Mouse (Mus musculus) frontal cortex, adult 2 months (tissue): ENCODE measurements around the gene Gcnt2. TPM values are rescaled to one million over a fixed set of nuclear protein-coding genes. Genes with fewer than 3 reads are reported as not detected.
"Not testable (repeated sequence)": the region's sequence is repeated elsewhere in the genome, so short reads cannot be mapped to it uniquely, and the experiment has no call there.

Source experiments
- DNase-seq, 2 experiments: peaks; one replicate each; pipeline ENCODE4 v3.0.0; 2022; ENCODE audit warnings: low spot score in 1 of 2; ENCODE audit errors: extremely low spot score in 1 of 2
- polyA plus RNA-seq: library from polyadenylated mRNA; depleted of rRNA; stranded (reverse); fragments of >200 nt; gene quantifications from 2 replicates; pipeline ENCODE4 v1.2.3, GENCODE M21; 2012; rRNA removed

Gcnt2 gene
- polyA plus RNA-seq, 1 experiment: 8.0 TPM

DNA sequence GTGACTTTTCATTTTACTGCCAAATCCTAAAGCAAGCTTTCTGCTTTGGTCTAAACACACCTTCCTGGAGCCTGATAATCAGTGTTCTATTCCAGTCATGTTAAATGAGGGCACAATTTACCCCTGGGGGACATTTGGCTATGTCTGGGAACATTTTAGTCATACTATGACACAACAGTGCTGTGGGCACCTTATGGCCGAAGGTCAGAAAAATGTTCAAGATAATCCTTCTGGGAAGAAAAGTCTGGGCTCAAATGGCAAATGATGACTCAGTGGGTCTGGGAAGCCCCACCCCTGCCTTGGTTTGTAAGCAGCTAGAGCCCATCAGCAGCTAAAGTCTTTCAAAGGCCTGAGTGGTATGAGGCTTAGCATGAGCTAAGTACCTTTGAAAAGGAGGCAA lies 123.2 kb downstream of the Gcnt2 start:
- no peak for DNase-seq

DNA sequence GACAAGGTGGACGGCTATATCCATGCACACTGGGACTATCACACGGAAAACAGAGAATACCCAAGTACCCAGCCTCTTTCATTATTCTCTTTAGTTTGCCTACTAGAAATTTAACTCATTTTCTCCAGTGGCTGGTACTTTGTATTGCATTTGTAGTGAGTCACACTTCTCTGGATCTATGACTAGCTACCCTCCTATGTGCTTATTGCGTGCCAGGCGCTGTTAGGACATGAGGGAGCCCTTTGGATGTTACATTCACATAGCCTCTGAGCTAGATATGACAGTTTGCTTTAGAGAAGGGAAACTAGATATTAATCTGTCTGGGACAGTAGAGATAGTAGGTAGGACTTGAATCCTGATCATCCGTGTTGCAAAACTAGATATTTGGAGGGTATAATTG lies 126.5 kb downstream of the Gcnt2 start:
- no peak for DNase-seq

DNA sequence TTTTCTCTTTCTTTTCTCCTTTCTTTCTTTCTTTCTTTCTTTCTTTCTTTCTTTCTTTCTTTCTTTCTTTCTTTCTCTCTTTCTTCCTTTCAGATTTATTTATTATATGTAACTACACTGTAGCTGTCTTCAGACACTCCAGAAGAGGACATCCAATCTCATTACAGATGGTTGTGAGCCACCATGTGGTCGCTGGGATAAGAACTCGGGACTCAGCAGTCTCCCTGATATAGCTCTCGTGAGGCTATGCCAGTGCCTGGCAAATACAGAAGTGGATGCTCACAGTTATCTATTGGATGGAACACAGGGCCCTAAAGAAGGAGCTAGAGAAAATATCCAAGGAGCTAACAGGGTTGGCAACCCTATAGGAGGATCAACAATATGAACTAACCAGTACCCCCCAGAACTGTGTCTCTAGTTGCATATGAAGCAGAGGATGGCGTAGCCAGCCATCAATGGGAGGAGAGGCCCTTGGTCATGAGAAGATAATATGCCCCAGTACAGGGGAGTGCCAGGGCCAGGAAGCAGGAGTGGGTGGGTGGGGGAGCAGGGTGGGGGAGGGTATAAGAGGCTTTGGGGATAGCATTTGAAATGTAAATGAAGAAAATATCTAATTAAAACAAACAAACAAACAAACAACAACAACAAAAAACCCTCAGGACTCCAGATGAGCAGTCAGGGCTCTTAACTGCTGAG lies 128.2 kb downstream of the Gcnt2 start:
- DNase-seq: not testable (repeated sequence)

DNA sequence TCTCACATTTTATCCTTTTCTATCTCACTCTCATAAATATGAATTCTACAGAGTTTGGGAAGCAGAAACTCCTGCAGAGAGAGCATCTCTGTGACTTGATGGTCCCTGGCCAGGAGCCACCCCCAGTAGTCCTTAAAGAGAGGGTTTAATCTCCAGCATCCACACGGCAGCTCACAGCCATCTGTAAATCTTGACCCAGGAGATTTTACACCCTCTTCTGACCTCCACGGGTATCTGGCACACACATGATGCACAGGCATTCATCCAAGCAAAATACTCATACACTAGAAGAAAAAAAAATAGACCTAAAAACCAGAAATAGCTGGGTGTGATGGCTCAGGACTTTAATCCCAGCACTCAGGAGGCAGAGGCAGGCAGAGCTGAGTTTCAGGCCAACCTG lies 128.9 kb downstream of the Gcnt2 start:
- no peak for DNase-seq

DNA sequence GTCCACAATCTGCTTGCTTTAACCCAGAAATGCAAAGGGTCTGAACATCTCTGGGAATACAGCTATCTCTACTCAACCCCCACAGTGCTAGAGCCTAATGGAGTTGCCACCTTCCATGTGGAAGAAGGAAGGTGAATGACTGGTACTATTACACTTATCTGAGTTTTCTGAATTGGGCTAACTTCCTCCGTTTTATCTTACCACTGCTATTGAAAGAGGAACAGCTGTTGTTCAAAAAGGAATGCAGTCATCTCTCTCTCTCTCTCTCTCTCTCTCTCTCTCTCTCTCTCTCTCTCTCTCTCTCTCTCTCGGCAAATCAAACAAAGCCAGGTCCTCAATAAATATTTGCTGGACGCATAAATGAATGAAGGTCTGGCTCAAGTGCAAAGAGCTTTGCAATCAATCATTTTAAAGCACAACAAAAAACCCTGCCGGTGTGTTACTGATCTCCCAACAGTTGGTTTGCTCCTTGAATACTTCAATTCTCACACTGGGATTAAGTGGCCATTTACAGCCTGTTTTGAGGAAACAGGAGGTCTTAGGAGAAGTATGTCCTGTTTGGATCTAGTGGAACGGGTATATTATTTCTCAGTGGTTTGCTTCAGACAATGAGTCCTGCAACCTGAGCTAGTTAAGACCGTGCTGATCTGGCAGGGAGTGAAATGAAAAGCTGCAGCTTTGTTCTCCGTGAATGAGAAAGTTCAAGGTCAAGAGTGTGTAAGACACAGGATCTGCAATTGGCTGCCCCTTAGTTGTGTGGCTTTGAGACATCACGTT lies 135.1 kb downstream of the Gcnt2 start:
- DNase-seq: no peak

DNA sequence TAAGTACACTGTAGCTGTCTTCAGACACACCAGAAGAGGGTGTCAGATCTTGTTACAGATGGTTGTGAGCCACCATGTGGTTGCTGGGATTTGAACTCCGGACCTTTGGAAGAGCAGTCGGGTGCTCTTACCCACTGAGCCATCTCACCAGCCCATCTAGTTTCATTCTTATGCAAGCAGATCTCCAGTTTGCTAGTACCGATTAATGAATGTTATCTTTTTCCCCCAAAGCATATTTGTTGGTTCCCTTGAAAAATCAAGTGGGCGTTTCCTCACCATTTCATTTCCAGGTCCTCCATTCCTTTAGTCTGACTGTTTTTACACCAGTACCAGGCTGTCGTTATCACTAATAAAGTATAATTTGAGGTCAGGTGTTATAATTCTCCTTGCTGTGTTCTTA lies 139.0 kb downstream of the Gcnt2 start:
- not testable (repeated sequence) for DNase-seq

DNA sequence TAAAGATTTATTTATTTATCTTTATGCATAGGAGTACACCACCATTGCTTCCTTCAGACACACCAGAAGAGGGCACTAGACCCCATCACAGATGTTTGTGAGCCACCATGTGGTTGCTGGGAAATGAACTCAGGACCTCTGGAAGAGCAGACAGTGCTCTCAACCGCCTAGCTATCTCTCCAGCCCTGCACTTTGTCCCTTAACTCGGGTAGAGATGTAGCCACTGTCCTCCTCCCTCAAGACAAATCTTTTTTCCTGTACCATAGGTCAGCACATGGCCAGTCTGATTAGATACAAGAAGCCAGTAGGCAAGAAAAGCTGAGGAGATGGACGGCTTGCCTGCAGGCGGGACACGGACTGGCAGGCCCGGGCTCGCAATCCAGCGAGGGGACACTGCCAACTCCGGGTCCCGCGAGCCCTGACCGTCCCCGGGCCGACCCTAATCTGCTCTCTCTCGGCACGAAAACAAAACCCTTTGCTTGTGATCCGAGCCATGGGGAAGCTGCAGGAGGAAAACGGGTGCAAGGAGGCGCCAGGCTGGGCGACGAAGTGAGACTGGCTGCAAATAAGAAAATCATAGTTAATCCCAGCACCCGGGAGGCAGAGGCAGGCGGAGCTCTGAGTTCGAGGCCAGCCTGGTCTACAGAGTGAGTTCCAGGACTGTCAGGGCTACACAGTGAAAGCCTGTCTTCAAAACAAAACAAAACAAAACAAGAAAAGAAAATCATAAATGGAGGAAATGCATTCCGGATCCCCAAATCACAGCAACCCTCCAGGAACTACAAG lies 140.8 kb downstream of the Gcnt2 start:
- DNase-seq: peak in 1 of 2 experiments; percentile 50

DNA sequence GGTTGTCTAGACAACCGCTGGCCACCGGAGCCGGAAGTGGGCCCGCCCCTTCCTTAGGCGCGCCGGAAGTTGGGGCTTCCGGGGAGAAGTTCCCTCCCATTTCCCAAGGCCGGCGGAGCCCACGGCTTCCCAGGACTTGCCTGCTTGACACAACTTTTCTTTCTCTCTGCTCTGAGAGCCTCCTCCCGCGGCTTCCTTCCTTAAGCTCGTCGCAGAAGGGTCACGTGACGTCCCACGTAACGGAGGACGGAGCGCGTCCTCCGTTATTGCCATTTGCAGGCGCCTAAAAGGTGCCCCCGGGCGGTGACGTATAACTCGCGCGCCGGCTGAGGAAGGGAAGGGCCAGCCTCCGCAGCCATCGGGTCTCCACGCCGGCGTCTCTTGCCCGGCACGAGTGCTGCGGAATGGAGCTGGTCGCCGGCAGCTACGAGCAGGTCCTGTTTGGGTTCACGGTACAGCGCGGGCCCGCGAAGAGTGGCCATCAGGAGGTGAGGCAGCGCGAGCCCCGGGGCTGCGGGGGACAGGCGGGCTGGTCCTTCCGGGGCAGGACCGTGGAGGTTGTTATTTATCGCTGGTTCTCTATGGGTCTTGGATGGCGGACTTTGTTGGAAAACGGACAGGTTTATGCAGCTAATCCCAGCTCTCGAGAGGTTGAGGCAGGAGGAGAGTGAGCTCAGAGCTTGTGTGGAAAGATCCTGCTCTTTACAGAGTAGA lies 141.5 kb downstream of the Gcnt2 start, which contains the start of gene Pak1ip1:
Gene Pak1ip1 (plus strand): TSS at position 98 of the 714 bp plus-strand sequence.
- DNase-seq: peak; percentile 85 to 93

DNA sequence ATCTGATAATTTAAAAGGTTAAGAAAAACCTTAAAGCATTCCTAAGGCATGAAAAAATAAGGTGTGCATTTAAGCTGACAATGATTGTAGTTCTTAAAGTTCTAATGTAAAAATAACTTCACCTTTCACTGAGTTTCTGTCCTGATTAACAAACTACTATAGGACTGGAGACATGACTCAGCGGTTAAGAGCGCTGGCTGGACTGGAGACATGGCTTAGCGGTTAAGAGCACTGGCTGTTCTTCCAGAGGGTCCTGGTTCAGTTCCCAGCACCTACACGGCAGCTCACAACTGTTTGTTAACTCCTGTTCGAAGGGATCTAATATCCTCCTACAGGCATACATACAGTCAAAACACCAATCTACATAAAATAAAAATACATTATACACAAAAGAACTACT lies 142.4 kb downstream of the Gcnt2 start:
- no peak for DNase-seq

DNA sequence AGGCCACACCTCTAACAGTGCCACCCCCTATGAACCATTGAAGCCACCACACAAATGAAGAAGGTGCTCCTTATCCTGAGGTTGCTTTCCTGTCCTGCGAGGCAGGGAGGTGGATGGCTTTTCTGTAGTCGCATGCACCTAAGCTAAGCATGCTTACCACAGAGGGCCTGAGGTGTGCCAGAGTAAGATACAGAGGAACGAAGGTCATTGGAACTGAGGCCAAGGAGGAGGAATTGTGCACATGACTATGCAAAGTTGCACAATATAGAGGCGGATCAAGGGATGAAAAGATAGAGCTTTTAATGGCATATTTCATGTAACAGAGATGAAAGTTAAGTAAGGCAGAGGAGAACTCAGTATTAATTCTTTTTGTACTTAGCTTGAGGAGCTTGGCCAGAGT lies 146.7 kb downstream of the Gcnt2 start:
- DNase-seq: no peak

DNA sequence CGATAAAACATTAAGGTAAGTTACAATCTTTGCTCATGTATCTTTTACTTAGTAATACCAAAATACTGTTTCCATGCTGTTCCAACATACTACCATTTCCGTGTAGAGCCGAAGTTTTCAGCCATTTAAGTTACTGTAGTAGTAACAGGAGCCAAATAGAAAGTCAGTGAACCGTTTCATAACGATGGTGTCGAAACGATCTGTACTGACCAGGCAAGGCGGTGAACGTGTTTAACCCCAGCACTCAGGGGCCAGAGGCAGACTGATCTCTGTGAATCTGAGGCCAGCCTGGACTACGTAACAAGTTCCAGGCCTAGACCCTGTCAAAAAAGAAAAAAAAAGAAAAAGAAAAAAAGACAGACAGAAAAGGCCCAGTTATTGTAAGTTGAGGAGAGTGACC lies 148.7 kb downstream of the Gcnt2 start:
- no peak for DNase-seq

DNA sequence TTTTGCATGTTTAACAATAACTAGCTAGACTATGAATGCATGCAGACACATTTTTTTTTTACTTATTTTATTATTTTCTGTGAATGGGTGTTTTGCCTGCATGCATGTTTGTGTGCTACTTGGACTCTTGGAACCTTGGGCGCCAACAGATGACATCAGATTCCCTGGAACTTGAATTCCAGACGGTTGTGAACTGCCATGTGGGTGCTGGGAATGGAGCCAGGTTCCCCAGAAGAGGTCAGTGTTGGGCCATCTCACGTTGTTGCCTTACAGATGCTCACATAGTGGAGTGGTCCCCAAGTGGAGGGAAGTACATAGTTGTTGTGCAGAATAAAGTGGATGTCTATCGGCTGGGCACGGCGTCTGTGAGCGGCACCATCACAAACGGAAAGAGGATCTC lies 149.4 kb downstream of the Gcnt2 start:
- DNase-seq: no peak

Other genes with a start within 250 kb of the Gcnt2 start
- gene Tfap2a, start 121.4 kb upstream of the Gcnt2 start, polyA plus RNA-seq: 0.38 and 0.55 TPM in 2 replicates
- 47.0 and 54.5 TPM in 2 replicates for gene Pak1ip1, start 141.3 kb downstream of the Gcnt2 start, polyA plus RNA-seq
- gene Tmem14c, start 156.5 kb downstream of the Gcnt2 start, polyA plus RNA-seq: 63.4 and 67.9 TPM in 2 replicates
- gene Mak, start 220.0 kb downstream of the Gcnt2 start, polyA plus RNA-seq: 1.9 TPM in 2 replicates